10 mouse cellular contexts compared by ENCODE assay signal in genomic region chr11:8579789-8580188, GRCm38 (mm10).
A peak's percentile ranks its signal among the peaks of the same experiment; 100 is the strongest.
DNase-seq lines count a peak whose midpoint lies in the region; ATAC-seq lines count a peak whose summit lies in the region.
"Had no signal": no experiment of that assay in that cellular context is flagged by ENCODE, and none has a peak within 500 bp of the region (broad histone marks: within the 10 kb centered on the region; RNA-seq: fewer than 3 reads in every experiment).

No protein-coding gene starts in this region.

- no peaks in the 10 kb centered on the region for H3K36me3 ChIP-seq in heart, embryonic 14.5 days (ENCODE audit: control insufficient read depth, insufficient read depth, low read length)
- H3K36me3 ChIP-seq in hindbrain, embryonic 16.5 days (ENCODE audit: control insufficient read depth, insufficient read depth, low read length): no peaks in the 10 kb centered on the region
- no peaks in the 10 kb centered on the region for H3K36me3 ChIP-seq in midbrain, embryonic 15.5 days (replicated peaks)
- H3K36me3 ChIP-seq: neural tube, embryonic 13.5 days had no signal

- WGBS in heart, embryonic 14.5 days: 4% methylated on average over 5 of the region's 5 CpGs
- 81% methylated on average over 5 of the region's 5 CpGs for WGBS in hindbrain, embryonic 16.5 days
- WGBS in midbrain, embryonic 15.5 days: 86% methylated on average over 5 of the region's 5 CpGs

- no peak overlapping the region for H3K4me3 ChIP-seq in heart, embryonic 14.5 days (ENCODE audit: control insufficient read depth in 1 of 2, insufficient read depth in 1 of 2, low read depth in 1 of 2, low read length in 2 of 2)
- H3K4me3 ChIP-seq in hindbrain, embryonic 16.5 days (ENCODE audit: low read length): no peak overlapping the region
- H3K4me3 ChIP-seq in midbrain, embryonic 15.5 days: no peak overlapping the region
- H3K4me3 ChIP-seq: limb, embryonic 15.5 days; neural tube, embryonic 13.5 days had no signal

- no peaks in the 10 kb centered on the region for H3K9me3 ChIP-seq in heart, embryonic 14.5 days (ENCODE audit: control insufficient read depth, low read length)
- H3K9me3 ChIP-seq in hindbrain, embryonic 16.5 days (ENCODE audit: control insufficient read depth, low read length): no peaks in the 10 kb centered on the region
- H3K9me3 ChIP-seq in midbrain, embryonic 15.5 days: no peaks in the 10 kb centered on the region
- H3K9me3 ChIP-seq: limb, embryonic 15.5 days; neural tube, embryonic 13.5 days had no signal

- H3K4me2 ChIP-seq in heart, embryonic 14.5 days (ENCODE audit: low read length): peak overlapping the region; percentile 33
- H3K4me2 ChIP-seq in hindbrain, embryonic 16.5 days (ENCODE audit: low read length): no peak overlapping the region
- no peak overlapping the region for H3K4me2 ChIP-seq in midbrain, embryonic 15.5 days
- H3K4me2 ChIP-seq: limb, embryonic 15.5 days; neural tube, embryonic 13.5 days had no signal

- H3K4me1 ChIP-seq in heart, embryonic 14.5 days (ENCODE audit: control insufficient read depth in 2 of 2, insufficient read depth in 2 of 2, low read length in 2 of 2): peaks cover 46 to 77% of the 10 kb centered on the region in 2 experiments
- no peaks in the 10 kb centered on the region for H3K4me1 ChIP-seq in hindbrain, embryonic 16.5 days (ENCODE audit: control insufficient read depth, insufficient read depth, low read depth, low read length)
- H3K4me1 ChIP-seq in midbrain, embryonic 15.5 days: peaks cover 1% of the 10 kb centered on the region; the same call in 1 of the 2 replicates

- peak overlapping the region; percentile 82 to 95 for H3K27ac ChIP-seq in heart, embryonic 14.5 days (replicated peaks in 1 of 2; ENCODE audit: control insufficient read depth in 1 of 2, insufficient read depth in 1 of 2, low read depth in 2 of 2, low read length in 2 of 2)
- H3K27ac ChIP-seq in hindbrain, embryonic 16.5 days (ENCODE audit: low read depth, low read length): no peak overlapping the region
- H3K27ac ChIP-seq in midbrain, embryonic 15.5 days: no peak overlapping the region
- H3K27ac ChIP-seq: limb, embryonic 15.5 days; neural tube, embryonic 13.5 days had no signal

- DNase-seq in adrenal gland, adult (ENCODE audit: inconsistent age in 2 of 2, low spot score in 1 of 2): peak; percentile 84 to 92
- DNase-seq in adrenal gland, postnatal 4 days (ENCODE audit: low spot score in 2 of 2): no peak
- DNase-seq in adrenal gland, postnatal 10 days: peak; percentile 64
- peak; percentile 69 for DNase-seq in lung, postnatal 36 days
- DNase-seq in spleen, postnatal 4 days (ENCODE audit: low spot score in 2 of 2): no peak

- H3K27me3 ChIP-seq in heart, embryonic 14.5 days (ENCODE audit: control insufficient read depth, insufficient read depth, low read length): no peaks in the 10 kb centered on the region
- no peaks in the 10 kb centered on the region for H3K27me3 ChIP-seq in hindbrain, embryonic 16.5 days (replicated peaks; ENCODE audit: control insufficient read depth, insufficient read depth, low read length)
- H3K27me3 ChIP-seq in midbrain, embryonic 15.5 days (replicated peaks): no peaks in the 10 kb centered on the region
- H3K27me3 ChIP-seq: limb, embryonic 15.5 days; neural tube, embryonic 13.5 days had no signal

- ATAC-seq in heart, embryonic 14.5 days (ENCODE audit: insufficient number of reproducible peaks, insufficient read depth, low FRiP score, low read depth): peak; percentile 88
- ATAC-seq in hindbrain, embryonic 16.5 days: no peak
- ATAC-seq in midbrain, embryonic 15.5 days (replicated peaks): no peak

- peak overlapping the region; percentile 44; the same call in 1 of the 2 replicates for H3K9ac ChIP-seq in heart, embryonic 14.5 days (ENCODE audit: low read length)
- no peak overlapping the region for H3K9ac ChIP-seq in hindbrain, embryonic 16.5 days (ENCODE audit: low read depth, low read length)
- no peak overlapping the region for H3K9ac ChIP-seq in midbrain, embryonic 15.5 days
- H3K9ac ChIP-seq: limb, embryonic 15.5 days; neural tube, embryonic 13.5 days had no signal

Comparison
In these comparisons a context has a peak if more than half of its experiments do, and no peak if none do; other contexts are left out.
1. DNase-seq: peak in adrenal gland, adult (2 of 2), adrenal gland, postnatal 10 days (single experiment) and lung, postnatal 36 days (single experiment); none in adrenal gland, postnatal 4 days (0 of 2) and spleen, postnatal 4 days (0 of 2).
2. H3K27ac ChIP-seq: peak in heart, embryonic 14.5 days (2 of 2); none in hindbrain, embryonic 16.5 days (single experiment) and midbrain, embryonic 15.5 days (single experiment).